Mouse (Mus musculus) lung, embryonic 15.5 days (tissue): ENCODE data around the gene Uqcr11. TPM values are rescaled to one million over a fixed set of nuclear protein-coding genes. Genes with fewer than 3 reads are reported as not detected.

Source experiments
- ATAC-seq: fragments of 200-750 bp; cut with Nextera tagmentation; 2 replicates; pipeline ENCODE4 v1.8.0; 2017; ENCODE audit warnings: moderate number of reproducible peaks, borderline replicate concordance; ENCODE audit not compliant: low FRiP score, low TSS enrichment; ENCODE audit errors: extremely low read depth
- H3K27ac ChIP-seq: fragments of 300-500 bp; sonication (generic); 2 replicates; pipeline ENCODE4 v1.5.1; 2015; ENCODE audit warnings: moderate library complexity, mild to moderate bottlenecking, inconsistent platforms
- H3K27me3 ChIP-seq: fragments of 300-500 bp; sonication (generic); 2 replicates; pipeline ENCODE4 v1.6.1; 2015; ENCODE audit warnings: inconsistent platforms
- H3K36me3 ChIP-seq: fragments of 300-500 bp; sonication (generic); 2 replicates; pipeline ENCODE4 v1.6.1; 2015; ENCODE audit warnings: inconsistent platforms
- H3K4me1 ChIP-seq: fragments of 300-500 bp; sonication (generic); 2 replicates; pipeline ENCODE4 v1.6.1; 2015; ENCODE audit warnings: inconsistent platforms
- H3K4me2 ChIP-seq: fragments of 300-500 bp; sonication (generic); 2 replicates; pipeline ENCODE4 v1.6.1; 2015; ENCODE audit warnings: inconsistent platforms, mild to moderate bottlenecking, moderate library complexity
- H3K4me3 ChIP-seq: fragments of 300-500 bp; sonication (generic); 2 replicates; pipeline ENCODE4 v1.5.1; 2015; ENCODE audit warnings: mild to moderate bottlenecking, inconsistent platforms
- H3K9ac ChIP-seq: fragments of 300-500 bp; sonication (generic); 2 replicates; pipeline ENCODE4 v1.6.1; 2015; ENCODE audit warnings: inconsistent platforms
- H3K9me3 ChIP-seq: fragments of 300-500 bp; sonication (generic); 2 replicates; pipeline ENCODE4 v1.6.1; 2016; ENCODE audit warnings: inconsistent platforms
- WGBS: fragments of 180-500 bp; shearing (Covaris S2); methylation state at CpG from one replicate; pipeline ENCODE4 v1.1.7; 2015; 5-methylcytosine and 5-hydroxymethylcytosine counted together
- polyA plus RNA-seq: library from polyadenylated mRNA; unstranded; fragments of >200 nt; fragmentation: Nextera tagmentation; extraction: Ambion mirVana; gene quantifications from 2 replicates; pipeline ENCODE4 v1.2.1, GENCODE M21; 2015

Gene Uqcr11
- polyA plus RNA-seq, 1 experiment from 2014 or later: 628 TPM

- Histone ChIP-seq H3K4me3 (no peak overlapping the region), H3K9me3 (no peaks in the 10 kb centered on the region), H3K9ac (no peak overlapping the region), H3K27ac (no peak overlapping the region), H3K36me3 (peaks cover 91% of the 10 kb centered on the region), H3K4me1 (peaks cover 2% of the 10 kb centered on the region), H3K4me2 (no peak overlapping the region), H3K27me3 (no peaks in the 10 kb centered on the region)
- ATAC-seq: 0 out of 2 replicates have a peak, but pooled peaks have one; percentile 20
- WGBS: 79% methylated on average over 44 of the region's 44 CpGs
Observed at GRCm38 (mm10) chr10:80412656-80413541, 6.3 kb upstream of the Uqcr11 start.

- Histone ChIP-seq H3K9ac (no peak overlapping the region), H3K4me1 (peaks cover 25% of the 10 kb centered on the region), H3K27me3 (no peaks in the 10 kb centered on the region), H3K36me3 (peaks cover 57% of the 10 kb centered on the region), H3K4me2 (peak overlapping the region; percentile 84; the same call in 1 of the 2 replicates), H3K4me3 (no peak overlapping the region), H3K27ac (0 out of 2 replicates have a peak overlapping the region, but pooled peaks have one; percentile 82), H3K9me3 (no peaks in the 10 kb centered on the region)
- 41% methylated on average over 4 of the region's 4 CpGs for WGBS
- ATAC-seq: no peak
Observed at GRCm38 (mm10) chr10:80407924-80408323, 1.3 kb upstream of the Uqcr11 start.

- peak overlapping the region; percentile 78 for H3K4me3 ChIP-seq
- H3K36me3 ChIP-seq: peaks cover 50% of the 10 kb centered on the region
- no peaks in the 10 kb centered on the region for H3K9me3 ChIP-seq
- H3K27ac ChIP-seq: no peak overlapping the region
- H3K27me3 ChIP-seq: no peaks in the 10 kb centered on the region
- peaks cover 27% of the 10 kb centered on the region for H3K4me1 ChIP-seq
- no peak for ATAC-seq
- H3K4me2 ChIP-seq: peak overlapping the region; percentile 84
- WGBS: 52% methylated on average over 10 of the region's 10 CpGs
- peak overlapping the region; percentile 73 for H3K9ac ChIP-seq
Observed at GRCm38 (mm10) chr10:80405481-80406173, 1.0 kb downstream of the Uqcr11 start.

- 87% methylated on average over 4 of the region's 4 CpGs for WGBS
- no peaks in the 10 kb centered on the region for H3K27me3 ChIP-seq
- H3K9ac ChIP-seq: no peak overlapping the region
- H3K27ac ChIP-seq: no peak overlapping the region
- no peak for ATAC-seq
- no peak overlapping the region for H3K4me2 ChIP-seq
- H3K4me3 ChIP-seq: no peak overlapping the region
- no peaks in the 10 kb centered on the region for H3K9me3 ChIP-seq
- peaks cover 35% of the 10 kb centered on the region for H3K4me1 ChIP-seq
- H3K36me3 ChIP-seq: peaks cover 31% of the 10 kb centered on the region
Observed at GRCm38 (mm10) chr10:80403044-80403692, 3.5 kb downstream of the Uqcr11 start.

GRCm38 (mm10) chr10:80400704-80401161 is 5.9 kb downstream of the Uqcr11 start:
- H3K4me1 ChIP-seq: peaks cover 39% of the 10 kb centered on the region
- H3K27me3 ChIP-seq: no peaks in the 10 kb centered on the region
- WGBS: 68% methylated on average over 4 of the region's 4 CpGs
- H3K9ac ChIP-seq: peak overlapping the region; percentile 70; the same call in 1 of the 2 replicates
- no peak overlapping the region for H3K4me3 ChIP-seq
- peak overlapping the region; percentile 92 for H3K27ac ChIP-seq
- ATAC-seq: no peak
- peaks cover 38% of the 10 kb centered on the region for H3K36me3 ChIP-seq
- peak overlapping the region; percentile 92; the same call in 1 of the 2 replicates for H3K4me2 ChIP-seq
- no peaks in the 10 kb centered on the region for H3K9me3 ChIP-seq

GRCm38 (mm10) chr10:80399973-80400703 is 6.5 kb downstream of the Uqcr11 start:
- no peaks in the 10 kb centered on the region for H3K27me3 ChIP-seq
- no peak; the same call in 1 of the 2 replicates for ATAC-seq
- no peaks in the 10 kb centered on the region for H3K9me3 ChIP-seq
- H3K4me1 ChIP-seq: peaks cover 33% of the 10 kb centered on the region
- H3K36me3 ChIP-seq: peaks cover 44% of the 10 kb centered on the region
- WGBS: 11% methylated on average over 17 of the region's 17 CpGs
- H3K27ac ChIP-seq: peak overlapping the region; percentile 92
- H3K4me3 ChIP-seq: peak overlapping the region; percentile 85
- peak overlapping the region; percentile 92 for H3K4me2 ChIP-seq
- peak overlapping the region; percentile 70 for H3K9ac ChIP-seq

- H3K4me1 ChIP-seq: peaks cover 29% of the 10 kb centered on the region
- WGBS: under 1% methylated on average over 58 of the region's 82 CpGs
- ATAC-seq: peak; percentile 97
- H3K9ac ChIP-seq: peak within 1 kb of the TSS; percentile 100
- H3K4me3 ChIP-seq: peak within 1 kb of the TSS; percentile 85
- H3K4me2 ChIP-seq: peak within 1 kb of the TSS; percentile 92
- H3K9me3 ChIP-seq: no peaks in the 10 kb centered on the region
- peak within 1 kb of the TSS; percentile 100 for H3K27ac ChIP-seq
- no peaks in the 10 kb centered on the region for H3K27me3 ChIP-seq
- H3K36me3 ChIP-seq: peaks cover 52% of the 10 kb centered on the region
Observed at GRCm38 (mm10) chr10:80399191-80399972, 7.2 kb downstream of the Uqcr11 start, which contains the start of gene Mbd3. TSS of gene Mbd3 (minus strand) at chr10:80399550.

GRCm38 (mm10) chr10:80398719-80399190 is 7.9 kb downstream of the Uqcr11 start:
- peaks cover 52% of the 10 kb centered on the region for H3K36me3 ChIP-seq
- ATAC-seq: peak; percentile 87
- peak overlapping the region; percentile 92 for H3K4me2 ChIP-seq

GRCm38 (mm10) chr10:80398174-80398535 is 8.5 kb downstream of the Uqcr11 start:
- Histone ChIP-seq H3K4me3 (peak overlapping the region; percentile 85), H3K27me3 (no peaks in the 10 kb centered on the region), H3K9me3 (no peaks in the 10 kb centered on the region), H3K4me2 (peak overlapping the region; percentile 92), H3K36me3 (peaks cover 52% of the 10 kb centered on the region), H3K4me1 (peaks cover 29% of the 10 kb centered on the region), H3K9ac (peak overlapping the region; percentile 100), H3K27ac (peak overlapping the region; percentile 100)
- ATAC-seq: no peak
- WGBS: 0% methylated on average over 1 of the region's 1 CpGs

More at GRCm38 (mm10) chr10:80398719-80399190, 7.9 kb downstream of the Uqcr11 start:
- Histone ChIP-seq H3K9me3 (no peaks in the 10 kb centered on the region), H3K9ac (peak overlapping the region; percentile 100), H3K4me1 (peaks cover 29% of the 10 kb centered on the region), H3K27me3 (no peaks in the 10 kb centered on the region), H3K4me3 (peak overlapping the region; percentile 85), H3K27ac (peak overlapping the region; percentile 100)
- under 1% methylated on average over 54 of the region's 59 CpGs for WGBS

- peaks cover 29% of the 10 kb centered on the region for H3K4me1 ChIP-seq
- H3K27ac ChIP-seq: peak overlapping the region; percentile 100
- H3K27me3 ChIP-seq: no peaks in the 10 kb centered on the region
- H3K4me2 ChIP-seq: peak overlapping the region; percentile 92
- 28% methylated on average over 8 of the region's 8 CpGs for WGBS
- H3K9me3 ChIP-seq: no peaks in the 10 kb centered on the region
- H3K36me3 ChIP-seq: peaks cover 52% of the 10 kb centered on the region
- peak overlapping the region; percentile 85 for H3K4me3 ChIP-seq
- no peak for ATAC-seq
- H3K9ac ChIP-seq: peak overlapping the region; percentile 100
Observed at GRCm38 (mm10) chr10:80397524-80398173, 9.0 kb downstream of the Uqcr11 start.
